Mouse (Mus musculus): ENCODE measurements at regions not wholly inside any gene's neighbourhood (a gene's known extent, or its start where the extent isn't known, plus 50 kb on each side); places are given as distances from the start of the nearest gene placed in this dataset.

GRCm38 (mm10) chr2:51316452-51316851 is 167.5 kb upstream of the Rnd3 start:
- no peak for DNase-seq

GRCm38 (mm10) chr2:51313414-51313813 is 164.5 kb upstream of the Rnd3 start:
- DNase-seq, result no peak

GRCm38 (mm10) chr2:51306257-51306656 is 157.3 kb upstream of the Rnd3 start:
- DNase-seq, result no peak

GRCm38 (mm10) chr2:51305411-51305810 is 156.5 kb upstream of the Rnd3 start:
- peak; percentile 18 to 27 for DNase-seq

GRCm38 (mm10) chr2:51304694-51305093 is 155.8 kb upstream of the Rnd3 start:
- DNase-seq, result no peak

GRCm38 (mm10) chr2:51290659-51291260 is 141.8 kb upstream of the Rnd3 start:
- DNase-seq, result no peak

GRCm38 (mm10) chr2:51288678-51289077 is 139.8 kb upstream of the Rnd3 start:
- no peak for DNase-seq

GRCm38 (mm10) chr2:51285632-51286031 is 136.7 kb upstream of the Rnd3 start:
- DNase-seq, result no peak

- DNase-seq, result no peak
These were observed 135.9 kb upstream of the Rnd3 start for GRCm38 (mm10) chr2:51284781-51285225.

- DNase-seq, result no peak
These were observed 130.6 kb upstream of the Rnd3 start for GRCm38 (mm10) chr2:51279396-51280045.

GRCm38 (mm10) chr2:51278824-51279223 is 129.9 kb upstream of the Rnd3 start:
- DNase-seq, result no peak

GRCm38 (mm10) chr2:51278356-51278755 is 129.4 kb upstream of the Rnd3 start:
- DNase-seq, result no peak

- no peak for DNase-seq
These were observed 127.7 kb upstream of the Rnd3 start for GRCm38 (mm10) chr2:51276591-51276990.

- DNase-seq, result no peak
These were observed 124.4 kb upstream of the Rnd3 start for GRCm38 (mm10) chr2:51273300-51273699.

GRCm38 (mm10) chr2:51268532-51268931 is 119.6 kb upstream of the Rnd3 start:
- DNase-seq, result no peak

- DNase-seq, result no peak
These were observed 118.8 kb upstream of the Rnd3 start for GRCm38 (mm10) chr2:51267662-51268061.

GRCm38 (mm10) chr2:51262506-51262905 is 113.6 kb upstream of the Rnd3 start:
- DNase-seq, result no peak

- DNase-seq, result no peak
These were observed 101.9 kb upstream of the Rnd3 start for GRCm38 (mm10) chr2:51250798-51251197.

GRCm38 (mm10) chr2:51241573-51241972 is 92.7 kb upstream of the Rnd3 start:
- DNase-seq, result no peak

GRCm38 (mm10) chr2:51240000-51240399 is 91.1 kb upstream of the Rnd3 start:
- no peak for DNase-seq

GRCm38 (mm10) chr2:51238992-51239391 is 90.1 kb upstream of the Rnd3 start:
- no peak for DNase-seq

- DNase-seq, result no peak
These were observed 89.4 kb upstream of the Rnd3 start for GRCm38 (mm10) chr2:51238131-51238931.

- DNase-seq, result peak in 1 of 2 experiments; percentile 1
These were observed 88.5 kb upstream of the Rnd3 start for GRCm38 (mm10) chr2:51237451-51237850.

GRCm38 (mm10) chr2:51236852-51237251 is 87.9 kb upstream of the Rnd3 start:
- DNase-seq, result no peak
